Mouse (Mus musculus): ENCODE results near the gene Tnfrsf11a.

DNA sequence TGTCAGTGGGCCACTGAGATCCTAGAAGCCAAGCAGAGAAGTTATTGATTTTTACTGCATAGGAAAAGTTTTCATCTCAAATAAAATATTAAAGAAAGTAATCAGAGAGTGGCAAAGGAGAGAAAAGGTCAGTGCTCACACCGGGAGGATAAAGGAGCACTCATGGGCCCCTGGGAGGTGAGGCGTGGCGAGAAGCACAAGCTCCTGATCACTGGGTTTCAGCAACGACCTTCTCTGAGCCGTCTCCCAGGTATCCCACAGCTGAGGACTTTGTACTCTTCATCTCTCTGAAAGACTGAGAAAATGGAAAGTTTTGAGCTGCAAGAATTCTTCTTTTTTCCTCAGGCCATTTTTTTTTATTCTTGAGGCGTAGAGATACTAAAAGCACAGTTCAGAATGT, 14.2 kb downstream of the Tnfrsf11a start:
- TF ChIP-seq CTCF (IDR thresholded peaks at IDR 0.05; ENCODE audit: low read depth) (no peak), EP300 (optimal IDR thresholded peaks at IDR 0.05) (no peak)

Measured in stomach, postnatal 0 days (tissue).